Mouse (Mus musculus): ENCODE data around the gene Zfr. TPM values are rescaled to one million over a fixed set of nuclear protein-coding genes. Genes with fewer than 3 reads are reported as not detected.
"Not testable (repeated sequence)": the region's sequence is repeated elsewhere in the genome, so short reads cannot be mapped to it uniquely, and the experiment has no call there.

Zfr gene
- polyA plus RNA-seq, 1 experiment from 2014 or later, result 128 TPM

- Histone ChIP-seq H3K4me3 (no peak overlapping the region), H3K27me3 (ENCODE audit: insufficient read depth, poor library complexity, severe bottlenecking) (no peaks in the 10 kb centered on the region), H3K9me3 (no peaks in the 10 kb centered on the region), H3K36me3 (peaks cover 95% of the 10 kb centered on the region), H3K4me1 (replicated peaks) (no peaks in the 10 kb centered on the region), H3K27ac (no peak overlapping the region)
- no peak for DNase-seq (ENCODE audit: low spot score)
- WGBS, result 95% methylated on average over 6 of the region's 6 CpGs
Measured at GRCm38 (mm10) chr15:12149501-12149900, 31.9 kb downstream of the Zfr start.

- Histone ChIP-seq H3K27ac (no peak overlapping the region), H3K27me3 (ENCODE audit: insufficient read depth, poor library complexity, severe bottlenecking) (no peaks in the 10 kb centered on the region), H3K4me3 (no peak overlapping the region), H3K9me3 (no peaks in the 10 kb centered on the region), H3K4me1 (replicated peaks) (no peaks in the 10 kb centered on the region), H3K36me3 (peaks cover 98% of the 10 kb centered on the region)
- 94% methylated on average over 3 of the region's 3 CpGs for WGBS
- DNase-seq (ENCODE audit: low spot score), result no peak
Measured at GRCm38 (mm10) chr15:12153747-12154146, 36.1 kb downstream of the Zfr start.

GRCm38 (mm10) chr15:12178126-12178525, 60.5 kb downstream of the Zfr start:
- DNase-seq (ENCODE audit: low spot score), result no peak
- Histone ChIP-seq H3K4me3 (no peak overlapping the region), H3K27me3 (ENCODE audit: insufficient read depth, poor library complexity, severe bottlenecking) (no peaks in the 10 kb centered on the region), H3K27ac (no peak overlapping the region), H3K36me3 (peaks cover 91% of the 10 kb centered on the region), H3K4me1 (replicated peaks) (no peaks in the 10 kb centered on the region), H3K9me3 (no peaks in the 10 kb centered on the region)
- WGBS, result 94% methylated on average over 5 of the region's 5 CpGs

GRCm38 (mm10) chr15:12181181-12181805, 63.7 kb downstream of the Zfr start:
- not testable (repeated sequence) for H3K27me3 ChIP-seq (ENCODE audit: insufficient read depth, poor library complexity, severe bottlenecking); H3K4me3 ChIP-seq; H3K9me3 ChIP-seq; H3K4me1 ChIP-seq (replicated peaks); DNase-seq (ENCODE audit: low spot score); H3K27ac ChIP-seq
- WGBS, result 93% methylated on average over 13 of the region's 13 CpGs
- H3K36me3 ChIP-seq, result peaks cover 93% of the 10 kb centered on the region

DNA sequence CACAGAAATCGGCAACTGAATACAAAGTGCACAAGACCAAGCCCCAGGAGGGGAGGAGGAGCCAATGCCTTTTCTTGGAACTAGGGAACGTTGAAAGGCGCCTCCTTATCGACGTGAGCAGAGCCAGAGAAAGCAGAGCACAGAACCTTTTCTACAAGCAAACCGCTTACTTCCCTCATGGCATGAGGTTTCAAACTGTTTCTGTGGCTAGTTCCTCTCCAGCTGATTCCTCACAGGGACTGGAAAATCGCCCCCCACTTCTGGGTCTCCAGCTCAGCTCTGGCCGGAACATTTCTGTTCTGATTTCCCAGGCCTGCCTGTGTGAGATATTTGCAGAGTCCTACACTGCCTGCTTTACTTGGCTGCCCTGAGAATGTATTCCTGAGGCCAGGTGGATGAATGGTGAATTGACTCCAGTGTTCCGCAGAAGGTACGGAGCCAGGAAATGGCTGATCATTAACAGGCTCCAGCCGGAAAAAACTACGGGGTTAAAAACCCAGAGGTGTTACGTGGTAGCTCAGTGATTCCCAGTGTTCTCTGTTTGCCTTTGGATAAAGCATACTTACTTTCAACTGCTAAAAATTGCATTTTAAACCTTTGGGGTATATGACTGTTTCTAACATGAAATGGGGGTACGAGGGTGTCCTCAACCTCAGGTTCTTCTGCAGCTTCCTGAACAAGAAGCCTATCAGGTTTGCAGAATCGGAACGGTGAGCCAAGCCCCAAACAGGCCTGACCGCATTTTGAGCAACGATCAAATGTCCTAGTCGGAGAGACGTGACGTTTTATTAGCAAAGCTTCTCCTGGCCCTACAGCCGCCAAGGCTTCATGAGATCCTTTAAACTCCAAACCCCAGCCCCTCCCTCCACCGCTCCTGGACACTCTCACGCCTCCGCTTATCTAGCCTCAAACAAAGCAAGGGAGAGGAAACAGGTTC, 76.5 kb downstream of the Zfr start:
- DNase-seq (ENCODE audit: low spot score), result no peak
- no peaks in the 10 kb centered on the region for H3K9me3 ChIP-seq
- peaks cover 13% of the 10 kb centered on the region for H3K4me1 ChIP-seq (replicated peaks)
- 0 out of 2 replicates have a peak overlapping the region, but pooled peaks have one; percentile 16 for H3K4me3 ChIP-seq
- H3K27me3 ChIP-seq (ENCODE audit: insufficient read depth, poor library complexity, severe bottlenecking), result no peaks in the 10 kb centered on the region
- H3K36me3 ChIP-seq, result peaks cover 22% of the 10 kb centered on the region
- 72% methylated on average over 25 of the region's 25 CpGs for WGBS
- no peak overlapping the region for H3K27ac ChIP-seq

- 78% methylated on average over 20 of the region's 20 CpGs for WGBS
- Histone ChIP-seq H3K4me3 (0 out of 2 replicates have a peak overlapping the region, but pooled peaks have one; percentile 16), H3K4me1 (replicated peaks) (peaks cover 13% of the 10 kb centered on the region), H3K36me3 (peaks cover 19% of the 10 kb centered on the region), H3K9me3 (no peaks in the 10 kb centered on the region), H3K27ac (0 out of 2 replicates have a peak overlapping the region, but pooled peaks have one; percentile 17), H3K27me3 (ENCODE audit: insufficient read depth, poor library complexity, severe bottlenecking) (peaks cover 3% of the 10 kb centered on the region; the same call in 1 of the 2 replicates)
- no peak for DNase-seq (ENCODE audit: low spot score)
Measured at GRCm38 (mm10) chr15:12194817-12195735, 77.4 kb downstream of the Zfr start.

DNA sequence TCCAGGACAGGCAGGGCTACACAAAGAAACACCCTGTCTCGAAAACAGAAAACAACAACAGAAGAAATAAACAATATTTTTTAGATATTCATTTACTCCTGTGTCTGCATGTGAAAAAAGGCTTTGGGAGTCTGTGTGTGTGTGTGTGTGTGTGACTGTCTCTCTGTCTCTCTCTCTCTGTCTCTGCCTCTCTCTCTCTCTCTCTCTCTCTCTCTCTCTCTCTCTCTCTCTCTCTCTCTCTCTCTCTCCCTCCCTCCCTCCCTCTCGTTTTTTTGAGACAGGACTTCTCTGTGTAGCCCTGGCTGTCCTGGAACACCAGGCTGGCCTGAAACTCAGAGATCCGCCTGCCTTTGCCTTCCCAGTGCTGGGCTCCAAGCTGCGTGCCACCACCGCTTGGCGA, 78.3 kb downstream of the Zfr start:
- 78% methylated on average over 6 of the region's 6 CpGs for WGBS
- no peak for DNase-seq (ENCODE audit: low spot score)
- H3K27me3 ChIP-seq (ENCODE audit: insufficient read depth, poor library complexity, severe bottlenecking), result peaks cover 3% of the 10 kb centered on the region; the same call in 1 of the 2 replicates
- H3K36me3 ChIP-seq, result peaks cover 10% of the 10 kb centered on the region
- H3K4me3 ChIP-seq, result no peak overlapping the region
- H3K27ac ChIP-seq, result 0 out of 2 replicates have a peak overlapping the region, but pooled peaks have one; percentile 62
- H3K9me3 ChIP-seq, result no peaks in the 10 kb centered on the region
- H3K4me1 ChIP-seq (replicated peaks), result peaks cover 13% of the 10 kb centered on the region

DNA sequence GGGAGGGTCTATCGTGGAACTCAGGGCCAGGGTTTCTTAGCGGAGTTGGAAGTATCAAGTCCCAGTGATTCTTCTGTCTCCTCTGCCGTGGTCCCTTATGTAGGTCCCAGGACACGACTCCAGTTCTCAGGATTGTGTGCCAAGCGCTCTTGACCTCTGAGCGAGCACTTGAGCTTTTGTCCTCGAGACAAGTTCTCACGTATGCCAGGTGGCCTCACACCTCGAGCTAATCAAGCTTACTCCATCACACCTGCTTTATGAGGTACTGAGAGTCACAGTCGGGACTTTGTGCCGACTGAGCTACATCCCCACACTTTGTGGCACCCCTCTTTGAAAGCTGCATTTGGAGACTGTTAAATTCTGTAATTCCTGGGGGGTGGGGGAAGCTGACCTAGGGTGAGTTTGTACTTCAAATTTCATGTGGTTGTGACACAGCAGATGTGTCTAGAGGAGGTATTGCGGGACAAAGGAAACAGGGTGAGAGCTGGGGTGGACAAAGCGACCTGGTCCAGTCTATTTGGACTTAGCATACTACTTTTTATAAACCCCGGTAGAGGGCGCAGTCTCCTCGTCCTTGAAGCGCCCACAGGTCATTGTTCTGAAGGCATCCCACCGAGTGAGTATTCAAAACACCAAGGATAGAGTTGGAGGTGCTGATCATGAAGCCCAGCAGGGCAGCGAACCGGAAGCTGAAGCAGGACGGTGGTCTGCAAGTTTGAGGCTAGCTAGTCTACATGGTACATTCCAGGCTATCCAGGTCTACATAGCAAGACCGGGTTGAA, 79.0 kb downstream of the Zfr start:
- H3K4me3 ChIP-seq, result no peak overlapping the region
- no peaks in the 10 kb centered on the region for H3K9me3 ChIP-seq
- H3K36me3 ChIP-seq, result peaks cover 5% of the 10 kb centered on the region
- H3K27me3 ChIP-seq (ENCODE audit: insufficient read depth, poor library complexity, severe bottlenecking), result peaks cover 3% of the 10 kb centered on the region; the same call in 1 of the 2 replicates
- 37% methylated on average over 22 of the region's 22 CpGs for whole genome bisulfite sequencing
- peaks cover 13% of the 10 kb centered on the region for H3K4me1 ChIP-seq (replicated peaks)
- DNase-seq (ENCODE audit: low spot score), result peak; percentile 71
- H3K27ac ChIP-seq, result peak overlapping the region; percentile 62

DNA sequence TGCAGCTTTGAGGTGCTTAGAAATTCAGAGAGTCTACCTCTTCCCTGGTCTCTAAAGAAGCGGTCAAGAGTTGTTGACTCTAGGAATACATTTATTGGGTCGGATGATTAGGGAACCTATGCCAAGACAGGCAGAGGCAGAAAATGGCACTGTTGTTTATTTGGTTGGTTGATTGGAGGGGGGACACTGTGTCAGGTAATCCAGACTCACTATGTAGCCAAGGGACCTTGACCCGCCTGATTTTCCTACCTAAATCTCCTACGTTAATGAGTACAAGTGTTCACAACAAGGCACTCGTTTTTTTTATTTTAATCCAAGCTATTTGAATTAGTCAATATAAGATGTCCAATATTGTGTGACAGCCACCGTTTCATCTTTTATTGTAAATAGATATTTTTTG, 79.7 kb downstream of the Zfr start:
- 92% methylated on average over 6 of the region's 6 CpGs for WGBS
- no peak for DNase-seq (ENCODE audit: low spot score)
- no peaks in the 10 kb centered on the region; the same call in 1 of the 2 replicates for H3K36me3 ChIP-seq
- no peaks in the 10 kb centered on the region for H3K9me3 ChIP-seq
- H3K4me3 ChIP-seq, result no peak overlapping the region
- H3K4me1 ChIP-seq (replicated peaks), result peaks cover 20% of the 10 kb centered on the region
- peak overlapping the region; percentile 62 for H3K27ac ChIP-seq
- H3K27me3 ChIP-seq (ENCODE audit: insufficient read depth, poor library complexity, severe bottlenecking), result peaks cover 3% of the 10 kb centered on the region; the same call in 1 of the 2 replicates

DNA sequence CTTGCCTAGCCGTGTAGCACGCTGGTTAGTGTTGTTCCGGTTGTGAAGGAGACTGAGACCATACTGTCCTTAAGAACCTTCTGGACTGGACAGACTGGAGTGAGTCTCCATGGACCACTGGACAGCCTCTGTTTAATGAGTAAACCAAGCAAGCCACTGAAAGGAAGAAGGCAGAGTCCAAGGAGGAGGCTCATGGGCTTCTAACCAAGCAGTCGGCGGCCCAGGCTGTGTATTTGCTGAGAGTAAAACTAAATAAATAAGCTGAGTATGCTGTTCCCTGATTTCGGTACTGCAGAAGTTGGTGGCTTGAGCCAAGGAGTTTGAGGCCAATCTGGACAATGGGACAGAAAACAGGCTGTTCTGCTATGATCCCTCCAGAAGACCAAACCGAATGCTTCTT, 82.4 kb downstream of the Zfr start:
- peaks cover 25% of the 10 kb centered on the region for H3K4me1 ChIP-seq (replicated peaks)
- no peaks in the 10 kb centered on the region for H3K9me3 ChIP-seq
- WGBS, result 93% methylated on average over 7 of the region's 7 CpGs
- H3K4me3 ChIP-seq, result no peak overlapping the region
- H3K27me3 ChIP-seq (ENCODE audit: insufficient read depth, poor library complexity, severe bottlenecking), result peaks cover 3% of the 10 kb centered on the region; the same call in 1 of the 2 replicates
- H3K36me3 ChIP-seq, result no peaks in the 10 kb centered on the region
- no peak for DNase-seq (ENCODE audit: low spot score)
- H3K27ac ChIP-seq, result no peak overlapping the region

- Histone ChIP-seq H3K27me3 (ENCODE audit: insufficient read depth, poor library complexity, severe bottlenecking) (peaks cover 8% of the 10 kb centered on the region; the same call in 1 of the 2 replicates), H3K9me3 (no peaks in the 10 kb centered on the region), H3K36me3 (no peaks in the 10 kb centered on the region), H3K4me1 (replicated peaks) (peaks cover 35% of the 10 kb centered on the region), H3K4me3 (no peak overlapping the region), H3K27ac (no peak overlapping the region)
- no peak for DNase-seq (ENCODE audit: low spot score)
Measured at GRCm38 (mm10) chr15:12201856-12202255, 84.2 kb downstream of the Zfr start.

Measured in hindbrain, embryonic 10.5 days (tissue).